Mouse (Mus musculus): ENCODE measurements around the gene Xrcc1.
A peak's percentile ranks its signal among the peaks of the same experiment; 100 is the strongest.
"Not testable (repeated sequence)": the region's sequence is repeated elsewhere in the genome, so short reads cannot be mapped to it uniquely, and the experiment has no call there.

Gene Xrcc1

DNA sequence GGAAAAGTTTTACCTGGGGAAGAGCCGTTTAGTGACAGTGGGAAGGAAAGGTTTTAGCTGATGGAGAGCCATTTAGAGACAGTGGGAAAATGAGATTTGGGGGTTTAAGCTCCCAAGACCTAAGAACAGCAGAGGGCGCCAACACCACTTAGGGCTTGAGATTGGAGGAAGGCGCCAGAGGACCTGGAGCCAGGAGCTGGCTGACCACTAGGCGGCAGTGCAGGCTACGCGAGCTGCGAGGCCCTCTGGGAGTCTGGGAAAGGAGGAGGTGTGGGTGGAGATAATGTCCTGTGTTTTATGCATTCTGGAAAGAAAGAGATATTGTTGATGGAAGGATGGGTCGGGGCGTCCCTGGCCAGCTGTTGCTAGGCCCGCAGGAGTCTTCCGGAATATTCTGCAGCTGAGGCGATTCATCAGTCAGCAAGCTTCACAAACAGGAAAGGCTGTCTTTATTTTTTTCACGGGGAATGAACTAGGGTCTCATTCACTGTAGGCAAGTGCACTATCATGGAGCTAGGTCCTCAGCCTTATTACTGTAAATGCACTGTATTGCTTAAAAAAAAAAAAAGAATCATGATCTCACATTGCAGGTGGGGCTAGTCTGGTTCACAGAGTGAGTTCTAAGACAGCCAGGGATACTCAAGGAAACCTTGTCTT is 55.0 kb downstream of the Xrcc1 start:
- peak; percentile 80 for DNase-seq (ENCODE audit: low read depth, low spot score)

- DNase-seq (ENCODE audit: low read depth, low spot score), result no peak
Observed at GRCm38 (mm10) chr7:24605561-24605960, 59.5 kb downstream of the Xrcc1 start.

GRCm38 (mm10) chr7:24606046-24606445 is 60.0 kb downstream of the Xrcc1 start:
- no peak for DNase-seq (ENCODE audit: low read depth, low spot score)

DNA sequence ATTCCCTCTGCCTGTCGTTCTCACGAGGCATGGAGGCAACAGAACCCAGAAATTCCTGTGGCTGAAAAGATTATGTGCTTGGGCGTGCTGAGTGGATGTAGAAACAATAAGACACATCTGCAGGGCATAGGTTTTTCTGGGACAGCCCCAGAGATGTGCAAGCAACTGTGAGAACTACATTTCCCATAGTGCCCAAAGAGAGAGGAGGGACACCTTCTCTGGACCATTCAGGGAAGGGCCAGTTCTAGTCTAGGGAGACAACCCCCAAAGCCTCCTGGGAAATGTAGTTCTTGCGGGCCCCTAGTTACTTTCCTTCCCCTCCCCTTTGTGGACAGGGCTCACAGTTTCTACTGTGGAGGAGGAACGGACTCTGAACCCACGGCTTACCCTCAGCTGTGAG is 61.9 kb downstream of the Xrcc1 start:
- DNase-seq (ENCODE audit: low read depth, low spot score), result no peak

DNA sequence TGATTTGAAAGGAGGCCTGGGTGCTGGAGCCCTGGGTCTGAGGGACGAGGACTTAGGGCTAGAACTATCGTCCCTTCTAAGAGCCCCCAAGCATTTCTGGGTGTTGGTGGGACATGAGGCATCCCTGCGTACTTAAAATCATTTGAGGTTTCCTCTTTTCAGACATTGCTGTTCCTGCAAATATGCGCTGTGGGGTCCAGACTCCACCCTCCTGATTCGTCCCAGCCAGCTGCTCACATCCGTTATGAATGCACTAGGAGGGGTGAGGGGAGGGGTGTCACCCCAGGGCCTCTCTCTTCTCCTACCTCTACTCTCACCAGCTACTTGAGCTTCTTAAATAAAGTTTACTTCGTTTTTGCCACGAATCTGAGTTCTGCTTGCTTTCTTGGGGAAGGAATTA is 62.5 kb downstream of the Xrcc1 start:
- no peak for DNase-seq (ENCODE audit: low read depth, low spot score)

- DNase-seq (ENCODE audit: low read depth, low spot score), result no peak
Observed at GRCm38 (mm10) chr7:24610144-24610878, 64.2 kb downstream of the Xrcc1 start, which contains the start of gene Phldb3. Phldb3 (plus strand) TSS chr7:24610763.

DNA sequence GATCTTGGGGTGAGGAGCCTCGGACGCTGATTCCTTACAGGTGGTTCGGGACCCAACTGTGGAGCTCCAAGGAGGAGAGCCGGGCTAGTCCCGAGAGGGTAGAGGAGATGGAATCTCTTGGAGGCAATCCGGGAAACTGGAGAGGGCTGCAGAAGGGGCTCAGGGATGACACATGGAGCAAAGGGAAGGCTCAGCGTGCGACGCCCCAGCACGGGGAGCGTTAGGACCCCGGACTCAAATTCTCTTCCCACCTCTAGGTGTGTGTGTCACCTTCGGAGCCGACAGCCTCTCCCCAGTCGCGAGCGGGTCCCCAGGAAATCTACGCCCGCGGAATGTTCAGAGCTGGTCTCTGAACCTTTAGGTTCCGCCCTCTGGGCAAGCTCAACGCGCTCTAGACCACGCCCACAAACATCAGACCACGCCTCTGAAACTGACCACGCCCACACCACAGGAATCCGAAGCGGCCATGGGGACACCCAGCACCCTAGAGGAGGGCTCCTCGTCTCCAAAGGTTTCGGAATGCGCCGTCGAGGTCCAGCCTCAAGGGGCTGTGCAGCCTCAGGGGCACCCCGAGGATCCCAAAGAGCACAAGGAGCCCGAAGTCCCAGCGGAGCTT is 64.9 kb downstream of the Xrcc1 start:
- no peak for DNase-seq (ENCODE audit: low read depth, low spot score)

DNA sequence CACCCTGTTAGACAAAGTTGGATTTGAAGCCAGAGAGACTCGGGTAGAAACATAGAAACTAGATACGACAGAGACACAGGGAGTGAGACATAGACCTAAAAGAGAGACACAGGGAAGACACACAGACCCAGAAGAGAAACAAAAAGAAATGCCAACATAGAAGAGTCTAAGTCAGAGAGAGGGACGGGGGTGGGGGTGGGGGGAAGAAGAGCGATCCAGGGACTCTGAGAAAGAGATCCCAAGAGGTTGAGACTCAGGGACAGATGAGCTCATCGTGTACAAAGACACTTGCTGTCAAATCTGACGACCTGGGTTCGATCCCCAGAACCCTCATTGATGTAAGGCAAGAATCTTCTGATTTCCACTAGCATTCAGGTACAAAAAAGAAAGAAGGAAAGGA is 65.6 kb downstream of the Xrcc1 start:
- DNase-seq (ENCODE audit: low read depth, low spot score), result no peak

GRCm38 (mm10) chr7:24612308-24612910 is 66.3 kb downstream of the Xrcc1 start:
- no peak for DNase-seq (ENCODE audit: low read depth, low spot score)

DNA sequence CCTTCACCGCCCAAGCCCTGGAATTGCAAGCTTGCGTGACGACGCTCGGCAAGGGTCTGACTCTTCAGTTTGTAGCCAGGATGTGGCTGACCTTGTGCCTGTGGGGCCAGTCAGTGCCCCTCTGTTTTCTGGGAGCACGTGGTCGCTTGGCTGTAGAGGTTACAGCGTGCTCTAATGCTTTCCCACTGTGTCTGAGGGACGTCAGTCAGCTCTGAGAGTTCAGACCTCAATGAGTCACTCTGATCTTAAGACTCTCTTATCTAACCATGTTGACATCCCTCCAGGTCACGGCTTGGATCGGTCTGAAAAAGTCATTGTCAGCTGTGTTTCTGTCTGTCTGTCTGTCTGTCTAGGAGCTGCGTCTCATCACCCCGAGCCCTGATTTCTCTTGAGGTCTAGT is 68.7 kb downstream of the Xrcc1 start:
- no peak for DNase-seq (ENCODE audit: low read depth, low spot score)

- no peak for DNase-seq (ENCODE audit: low read depth, low spot score)
Observed at GRCm38 (mm10) chr7:24617763-24618162, 71.7 kb downstream of the Xrcc1 start.

GRCm38 (mm10) chr7:24618374-24618773 is 72.3 kb downstream of the Xrcc1 start:
- not testable (repeated sequence) for DNase-seq (ENCODE audit: low read depth, low spot score)

GRCm38 (mm10) chr7:24619671-24620397 is 73.7 kb downstream of the Xrcc1 start:
- DNase-seq (ENCODE audit: low read depth, low spot score), result no peak

DNA sequence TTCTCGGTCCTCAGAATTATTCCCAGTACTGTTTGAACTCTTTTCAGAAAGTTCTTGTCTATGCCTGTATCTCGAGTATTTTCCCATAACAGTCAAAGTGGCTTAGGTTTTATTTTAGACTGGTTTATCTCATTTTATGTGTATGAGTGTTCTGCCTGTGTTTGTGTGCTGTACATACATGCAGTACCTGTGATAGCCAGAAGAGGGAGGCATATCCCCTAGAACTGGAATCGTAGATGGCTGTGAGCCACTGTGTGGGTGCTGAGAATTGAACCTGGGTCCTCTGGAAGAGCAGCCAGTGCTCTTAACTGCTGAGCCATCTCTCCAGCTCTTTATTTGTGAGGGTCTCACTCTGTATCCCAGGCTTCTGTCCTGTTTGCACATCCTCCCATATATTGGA is 75.1 kb downstream of the Xrcc1 start:
- DNase-seq (ENCODE audit: low read depth, low spot score), result no peak

DNA sequence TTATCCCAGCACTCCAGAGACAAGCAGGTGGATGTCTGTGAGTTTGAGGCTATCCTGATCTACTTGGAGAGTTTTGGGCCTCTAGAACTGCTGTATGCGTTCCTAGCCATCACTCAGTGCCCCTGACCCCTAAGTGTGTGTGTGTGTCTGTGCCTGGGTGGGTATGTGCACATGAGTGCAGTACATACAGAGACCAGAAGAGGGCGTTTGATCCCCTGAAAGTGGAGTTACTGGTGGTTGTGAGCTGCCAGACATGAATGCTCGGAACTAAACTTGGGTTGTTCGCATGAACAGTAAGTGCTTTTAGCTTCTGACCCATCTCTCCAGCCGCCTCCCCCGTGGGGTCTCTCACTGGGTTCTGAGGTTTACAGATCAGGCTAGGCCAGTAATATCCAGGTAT is 76.9 kb downstream of the Xrcc1 start:
- DNase-seq (ENCODE audit: low read depth, low spot score), result no peak

Data from WW6 (cell line).